Mouse (Mus musculus) Muller cell, postnatal 12 days (primary cell): ENCODE results near the gene Cttnbp2.
"Not testable (repeated sequence)": the region's sequence is repeated elsewhere in the genome, so short reads cannot be mapped to it uniquely, and the experiment has no call there.

Source experiments
- DNase-seq: peaks from one replicate; pipeline ENCODE4 v3.0.0-alpha.2; 2015; ENCODE audit errors: inconsistent ontology term

The Cttnbp2 gene

DNA sequence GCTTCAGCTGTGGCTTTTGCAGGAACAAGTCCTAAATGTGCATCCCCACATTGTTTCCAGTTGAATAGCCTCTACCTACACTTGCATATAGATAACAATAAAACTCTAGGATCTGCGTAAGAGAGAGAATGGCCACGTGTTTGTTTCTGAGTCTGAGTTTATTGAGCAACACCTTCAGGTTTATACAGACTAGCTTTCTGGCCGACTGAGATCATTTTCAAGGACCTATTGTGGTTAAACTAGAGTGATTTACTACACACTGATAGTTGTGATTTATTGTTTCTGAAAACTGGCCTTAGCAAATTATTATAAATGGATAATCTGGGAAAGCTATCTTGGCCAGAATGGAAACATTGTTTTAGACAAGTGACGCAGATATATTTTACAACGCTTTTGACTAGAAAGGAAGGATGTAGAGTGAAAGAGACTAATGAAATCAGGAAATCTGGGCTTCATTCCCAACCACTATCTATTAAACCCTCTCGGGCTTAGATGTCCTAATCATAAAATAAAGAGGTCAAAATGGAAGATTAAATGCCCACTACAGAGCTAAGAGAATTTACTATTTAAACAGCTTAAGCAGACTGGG is 96.7 kb downstream of the Cttnbp2 start:
- peak; percentile 18 for DNase-seq

DNA sequence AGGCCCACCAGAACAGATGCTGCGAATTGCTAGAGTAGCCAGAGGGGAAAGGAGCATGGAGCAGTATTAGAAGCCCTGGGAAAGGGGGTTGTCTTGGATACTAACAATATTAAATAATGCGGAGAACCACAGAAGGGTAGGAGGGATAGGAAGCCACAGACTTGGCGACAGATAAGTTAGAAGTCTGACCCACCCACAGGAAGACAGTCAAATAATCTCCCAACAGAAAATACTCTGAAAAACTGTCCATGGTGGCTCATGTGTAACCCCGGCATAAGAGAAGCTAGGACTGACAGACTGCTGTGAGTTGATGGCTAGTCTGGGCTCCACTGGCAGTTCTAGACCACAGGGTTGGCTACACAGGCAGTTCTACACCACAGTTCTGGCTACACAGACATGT is 98.7 kb downstream of the Cttnbp2 start:
- DNase-seq: no peak

DNA sequence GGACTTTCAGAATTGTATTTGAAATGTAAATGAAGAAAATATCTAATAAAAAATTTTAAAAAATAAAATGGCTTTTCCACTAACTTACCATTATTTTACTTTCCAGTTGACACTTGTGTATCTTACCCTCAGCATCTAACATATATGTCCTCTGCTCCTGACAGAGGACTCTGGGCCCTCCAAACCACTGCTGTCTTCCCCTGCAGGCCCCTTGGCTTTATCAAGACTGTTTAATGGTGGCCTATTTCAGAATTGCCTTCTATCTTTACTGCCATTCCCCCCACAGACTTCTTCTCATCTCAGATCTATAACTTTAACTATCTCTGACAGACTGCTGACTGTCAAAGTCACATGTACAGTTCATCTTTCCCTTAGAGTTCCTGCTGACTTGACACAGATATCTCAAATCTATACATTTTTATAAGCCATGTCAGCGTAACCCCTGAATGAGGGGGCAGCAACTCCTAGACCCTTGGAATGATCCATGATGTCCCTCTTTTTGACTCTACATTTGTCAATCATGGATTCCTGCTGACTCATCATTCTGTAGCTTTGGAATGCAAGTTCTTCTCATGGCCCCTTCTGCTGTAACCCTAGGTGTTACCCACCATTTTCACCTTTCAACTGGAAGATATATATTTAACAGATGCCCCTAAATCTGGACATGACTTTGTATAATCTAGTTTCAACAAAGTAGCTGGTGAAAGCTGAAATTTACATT is 103.0 kb downstream of the Cttnbp2 start:
- no peak for DNase-seq

DNA sequence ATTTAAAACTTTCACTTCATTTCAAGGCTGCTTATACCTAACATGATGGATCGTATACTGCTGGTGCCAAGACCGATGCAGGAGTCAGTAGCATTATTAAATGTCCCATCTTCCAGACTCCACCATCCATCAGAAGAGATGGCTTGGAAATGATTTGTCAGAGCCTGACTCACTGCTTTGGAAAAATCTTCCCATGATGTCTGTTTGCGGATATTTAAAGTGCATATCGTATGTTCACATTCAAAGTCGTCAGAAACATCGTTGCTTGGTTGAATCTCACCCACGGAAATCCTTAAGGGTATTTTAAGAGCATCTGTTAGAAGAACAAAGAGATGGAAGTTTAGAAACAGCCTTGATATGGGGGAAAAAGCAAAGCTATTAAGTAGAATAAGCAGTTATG is 106.2 kb downstream of the Cttnbp2 start:
- no peak for DNase-seq

DNA sequence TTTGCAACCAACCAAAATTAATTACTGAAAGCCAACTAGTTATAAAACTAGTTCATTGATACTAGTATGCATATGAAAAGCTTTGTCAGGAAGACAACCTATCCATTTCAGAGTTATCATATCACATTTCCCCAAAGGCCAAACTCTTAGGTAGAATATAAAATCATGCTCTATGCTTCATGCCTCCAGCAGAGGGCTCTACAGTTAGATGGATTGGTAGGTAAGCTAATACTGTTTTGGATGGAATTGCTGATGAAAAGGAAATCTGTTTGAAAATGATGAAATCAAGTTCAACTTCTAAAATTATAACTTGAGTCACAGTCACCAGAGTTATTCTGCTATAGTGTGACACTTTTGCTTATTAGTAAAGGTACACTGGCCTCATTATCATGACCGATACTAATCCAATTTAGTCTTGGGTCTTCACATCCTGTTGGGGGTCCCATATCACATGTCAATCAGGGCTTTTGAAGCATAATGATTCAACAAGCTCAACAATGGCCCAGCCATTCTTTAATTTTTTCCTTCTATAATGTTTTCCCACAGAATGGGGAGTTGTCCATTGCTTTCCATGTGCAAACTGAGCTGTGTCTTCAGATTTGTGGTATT is 113.5 kb downstream of the Cttnbp2 start:
- peak; percentile 10 for DNase-seq

DNA sequence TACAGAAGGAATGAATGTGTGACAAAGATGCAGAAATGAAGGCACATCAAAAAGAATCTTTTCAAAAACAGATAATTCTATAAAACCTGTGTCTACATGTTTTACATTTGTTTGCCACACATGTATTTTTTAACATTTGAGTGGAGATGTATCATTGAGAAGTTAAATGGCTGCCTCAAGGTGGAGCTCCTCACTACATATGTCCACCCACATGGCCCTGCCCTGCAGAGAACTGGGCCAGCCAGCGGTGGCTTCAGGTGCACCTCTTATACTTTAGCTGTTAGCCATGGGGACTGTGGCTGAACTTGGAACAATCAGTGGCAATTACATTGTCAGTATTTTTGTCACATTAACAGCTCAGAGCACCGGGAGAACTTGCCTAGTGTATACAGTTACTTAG is 133.3 kb downstream of the Cttnbp2 start:
- no peak for DNase-seq

DNA sequence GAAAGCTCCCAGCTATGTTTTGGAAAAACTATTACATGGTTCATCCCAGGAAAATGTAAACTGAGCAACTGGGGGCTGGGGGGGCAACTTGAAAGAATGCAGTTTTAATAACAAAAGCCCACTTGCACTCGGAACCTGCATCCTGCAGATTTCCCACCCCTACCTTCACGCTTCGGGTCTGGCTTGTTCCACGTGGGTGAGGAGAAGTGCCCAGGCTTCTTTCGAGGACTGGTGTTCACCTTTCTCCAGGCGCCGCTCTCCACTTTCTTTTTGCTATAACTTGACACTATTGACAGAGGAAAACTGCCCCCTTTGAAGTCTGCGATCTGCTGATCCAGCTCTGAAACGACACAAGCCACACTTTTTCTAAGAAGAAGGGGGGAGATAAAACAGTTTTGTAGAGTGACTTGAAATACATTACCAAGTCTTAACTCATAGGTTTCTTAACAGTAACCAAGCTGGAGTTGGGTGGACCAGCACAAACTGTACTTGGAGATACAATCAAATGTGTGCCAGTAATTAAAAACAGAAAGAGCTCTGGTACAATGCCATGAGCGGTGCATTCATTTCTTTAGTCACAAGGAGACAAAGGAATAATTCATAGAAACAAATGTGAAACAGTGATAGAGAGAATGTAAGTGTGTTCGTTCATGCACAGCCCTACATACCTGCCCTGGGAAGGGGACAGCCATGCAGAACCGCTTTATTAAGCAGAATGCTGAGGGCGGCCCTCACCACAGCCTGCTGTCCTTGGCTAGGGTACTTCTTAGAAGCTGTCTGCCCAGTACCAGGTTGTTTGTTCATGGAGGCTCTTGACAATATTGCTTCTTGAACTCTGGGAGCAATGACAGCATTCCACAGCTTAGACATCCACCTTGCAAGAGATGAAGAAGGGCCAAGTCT is 134.1 kb downstream of the Cttnbp2 start:
- no peak for DNase-seq

DNA sequence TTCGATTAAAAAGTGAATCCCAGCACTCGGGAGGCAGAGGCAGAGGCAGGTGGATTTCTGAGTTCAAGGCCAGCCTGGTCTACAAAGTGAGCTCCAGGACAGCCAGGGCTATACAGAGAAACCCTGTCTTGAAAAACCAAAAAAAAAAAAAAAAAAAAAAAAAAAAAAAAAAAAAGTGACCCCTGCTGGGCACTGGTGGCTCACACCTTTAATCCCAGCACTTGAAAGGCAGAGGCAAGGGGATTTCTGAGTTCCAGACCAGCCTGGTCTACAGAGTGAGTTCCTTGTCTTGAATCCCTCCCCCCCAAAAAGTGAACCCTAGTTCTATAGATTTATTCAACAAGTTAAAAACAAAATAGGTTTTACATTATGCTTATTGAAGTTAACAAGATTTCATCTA is 136.9 kb downstream of the Cttnbp2 start:
- DNase-seq: not testable (repeated sequence)

DNA sequence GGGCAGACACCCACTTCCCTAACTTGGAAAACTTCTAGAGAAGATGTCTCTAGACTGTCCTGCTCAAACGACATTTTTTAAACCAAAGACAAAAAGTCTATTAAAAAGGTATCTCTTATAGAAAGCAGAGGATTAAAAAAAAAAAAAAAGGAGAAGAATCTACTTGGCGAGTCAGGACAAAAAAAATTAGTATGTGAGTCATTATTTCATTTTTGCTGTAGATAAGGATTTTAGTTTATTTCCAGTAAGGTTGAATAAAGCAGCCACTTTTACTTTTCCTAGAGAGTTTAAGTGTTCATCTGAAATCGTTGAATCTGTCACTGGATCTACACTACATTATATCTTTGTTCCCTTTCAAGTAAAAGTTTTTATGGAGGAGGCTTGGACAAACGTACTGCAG is 139.9 kb downstream of the Cttnbp2 start:
- no peak for DNase-seq

DNA sequence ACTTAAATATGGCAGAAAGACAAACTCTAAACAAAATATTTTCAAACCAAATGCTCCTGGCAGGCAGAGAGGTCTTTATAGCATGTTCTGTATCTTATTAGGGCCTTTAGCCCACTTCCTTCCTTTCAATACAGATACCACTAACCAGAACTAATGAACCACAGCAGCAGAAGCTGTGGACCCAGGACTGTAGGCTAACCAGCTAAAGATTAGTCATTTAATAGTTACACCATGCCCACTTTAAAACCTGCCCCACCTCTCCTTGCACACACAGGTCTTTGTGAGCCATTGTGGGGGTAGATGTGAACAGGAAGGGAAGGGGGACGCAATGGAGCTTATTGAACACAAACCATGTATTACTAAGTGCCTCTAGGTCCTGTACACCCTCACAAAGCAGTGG is 141.0 kb downstream of the Cttnbp2 start:
- DNase-seq: no peak

DNA sequence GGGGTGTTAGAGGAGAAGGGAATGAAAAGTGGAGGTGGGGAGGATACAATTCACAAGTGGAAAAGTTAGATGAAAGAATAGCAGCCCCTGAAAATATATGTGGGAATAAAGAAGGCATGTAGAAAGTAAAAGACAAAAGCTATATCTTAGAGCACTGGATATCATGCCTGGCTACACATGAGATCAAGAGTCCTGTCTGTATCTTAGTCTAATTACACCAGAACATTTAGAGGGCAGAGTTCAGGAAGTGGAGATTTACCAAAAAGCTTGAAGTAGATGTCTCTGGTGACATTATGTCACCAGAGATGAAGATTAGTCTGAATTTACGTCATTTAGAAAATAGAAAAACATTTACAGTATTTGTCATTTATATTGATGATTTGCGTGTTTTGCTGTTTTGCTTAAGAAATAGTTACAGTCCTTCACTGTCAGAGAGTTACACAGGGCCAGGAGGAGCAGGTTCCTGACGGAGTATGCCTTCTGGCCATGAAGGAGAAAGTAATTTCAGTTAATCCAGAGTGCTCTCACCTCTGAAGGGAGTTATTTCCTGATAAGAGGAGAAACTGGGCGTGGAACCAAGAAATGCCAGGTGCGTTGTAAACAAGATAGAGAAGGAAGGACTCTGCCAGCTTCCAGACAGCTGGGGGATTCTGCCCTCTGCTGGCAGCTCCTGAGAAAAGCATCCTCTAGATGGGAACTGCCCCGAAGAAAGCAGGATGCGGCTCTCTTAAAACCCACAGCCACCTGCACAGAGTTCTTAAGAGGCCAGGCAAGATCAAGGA is 142.0 kb downstream of the Cttnbp2 start:
- DNase-seq: peak; percentile 41

DNA sequence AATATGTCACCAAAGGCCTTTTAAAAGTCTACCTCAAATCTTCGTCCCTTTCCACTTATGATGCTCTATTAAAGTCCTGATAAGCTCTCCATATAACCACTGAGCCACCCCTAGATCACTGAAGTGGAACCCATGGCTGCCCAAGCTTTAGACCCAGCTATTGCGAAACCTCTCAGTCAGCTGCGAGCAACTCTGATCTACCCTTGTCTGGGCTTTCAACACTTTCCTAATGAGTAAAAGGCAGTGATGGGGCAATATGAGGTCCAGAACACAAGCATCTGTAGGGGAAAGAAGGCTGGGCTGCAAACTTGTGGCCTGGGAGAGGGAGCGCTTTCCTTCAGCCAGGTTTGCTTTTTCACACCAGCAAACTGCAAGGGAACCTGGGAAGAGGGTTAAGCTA is 144.9 kb downstream of the Cttnbp2 start:
- peak; percentile 3 for DNase-seq

DNA sequence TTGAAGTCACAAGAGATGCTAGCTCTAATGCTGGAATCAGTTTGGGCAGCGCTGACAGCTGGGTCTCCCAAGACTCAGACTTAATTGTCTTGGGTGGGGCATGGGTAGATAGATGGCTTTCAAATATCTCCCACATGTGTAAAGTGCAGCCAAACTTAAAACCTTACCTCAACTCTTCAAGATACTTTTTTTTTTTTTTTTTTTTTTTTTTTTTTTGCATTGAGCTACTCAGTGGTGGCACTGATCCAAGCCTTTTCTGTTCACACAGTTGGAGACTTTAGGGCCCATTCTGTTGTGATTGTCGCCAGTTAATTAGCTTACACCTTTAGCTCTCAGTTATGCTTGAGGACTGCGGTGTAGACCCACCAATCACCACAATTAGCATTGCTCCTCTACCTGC is 145.6 kb downstream of the Cttnbp2 start:
- no peak for DNase-seq

DNA sequence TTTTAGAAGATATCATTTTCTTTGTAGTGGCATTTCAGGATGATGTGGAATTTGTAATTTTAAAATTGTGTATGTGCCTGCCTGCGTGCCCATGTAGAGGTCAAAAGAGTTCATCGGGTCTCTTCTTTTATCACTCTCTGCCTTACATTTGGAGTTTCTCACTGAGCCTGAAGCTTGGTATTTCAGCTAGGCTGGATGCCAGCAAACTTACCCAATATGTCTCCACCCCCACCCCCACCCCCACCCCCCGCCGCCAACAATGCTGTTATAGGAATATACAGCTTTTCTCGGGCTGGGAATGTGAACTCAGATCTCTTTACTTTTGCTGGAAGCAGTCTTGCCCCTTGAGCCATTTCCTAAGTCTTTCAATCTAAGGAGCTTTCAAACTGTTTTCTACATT is 152.4 kb downstream of the Cttnbp2 start:
- DNase-seq: no peak

DNA sequence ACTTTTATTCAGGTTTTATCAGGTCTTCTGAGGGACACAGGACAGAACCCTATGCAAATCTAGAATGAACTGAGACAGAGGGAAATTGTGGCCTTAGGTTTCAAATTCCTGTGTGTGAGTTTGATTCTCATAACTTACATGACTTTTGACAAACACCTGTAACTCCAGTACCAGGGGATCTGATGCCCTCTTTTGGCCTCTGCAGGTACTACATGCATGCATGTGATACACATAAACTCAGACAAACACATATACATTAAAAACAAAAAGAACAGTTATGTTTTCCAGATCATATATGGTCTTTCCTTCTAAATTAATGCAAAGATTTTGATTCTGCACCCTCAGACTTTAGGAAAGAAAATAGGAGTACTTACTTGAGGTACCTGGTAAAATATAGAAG is 153.7 kb downstream of the Cttnbp2 start:
- DNase-seq: no peak

DNA sequence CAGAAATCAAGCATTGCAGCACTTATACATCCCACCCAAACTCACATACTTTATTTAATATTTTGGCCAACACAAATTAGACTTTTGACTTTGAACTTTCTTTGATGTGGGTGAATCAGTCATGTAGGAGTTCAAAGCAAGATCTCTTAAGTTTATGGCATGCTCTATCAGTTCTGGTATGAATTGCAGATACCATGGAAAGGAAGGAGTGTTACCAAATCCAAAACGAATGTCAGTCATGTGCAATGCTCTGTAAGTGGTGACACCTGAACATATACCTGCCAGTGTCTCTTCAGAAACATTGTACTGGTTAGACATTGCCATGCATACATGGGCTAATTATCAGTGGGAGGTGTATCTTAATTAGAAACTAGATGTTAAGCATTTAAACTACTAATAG is 154.5 kb downstream of the Cttnbp2 start:
- DNase-seq: no peak

DNA sequence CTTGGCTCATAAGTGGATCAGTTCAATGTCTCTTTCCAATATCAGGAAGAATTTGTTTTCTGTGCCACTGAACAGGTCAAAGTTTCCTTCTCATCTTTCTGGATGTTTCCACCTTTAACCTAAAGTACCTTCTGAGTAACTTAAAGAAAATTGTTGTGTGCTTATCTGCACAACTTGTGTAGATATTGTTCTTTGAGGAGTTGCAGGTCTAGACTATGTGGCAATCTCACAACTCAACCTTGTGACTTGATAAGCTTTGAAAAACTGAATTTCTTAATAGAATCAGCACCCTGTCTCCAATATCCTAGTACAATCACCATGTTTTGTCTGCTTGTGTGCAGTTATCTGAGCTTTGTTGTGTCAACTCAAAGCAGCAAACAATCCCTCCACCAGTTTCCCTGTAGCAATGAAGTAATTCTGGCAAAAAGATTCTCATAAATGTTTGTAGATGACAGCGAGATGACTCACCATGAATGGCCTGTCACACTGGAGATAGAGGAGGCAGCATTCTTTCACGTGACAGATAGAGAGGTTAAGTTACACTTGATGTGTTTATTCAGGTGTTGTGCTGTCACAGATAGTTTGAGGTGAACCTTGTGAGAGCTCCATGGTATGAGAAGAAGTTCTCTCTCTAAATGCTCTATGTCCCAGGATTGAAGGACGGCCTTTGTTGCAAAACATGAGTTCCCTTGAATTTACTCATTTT is 165.3 kb downstream of the Cttnbp2 start:
- peak; percentile 20 for DNase-seq

DNA sequence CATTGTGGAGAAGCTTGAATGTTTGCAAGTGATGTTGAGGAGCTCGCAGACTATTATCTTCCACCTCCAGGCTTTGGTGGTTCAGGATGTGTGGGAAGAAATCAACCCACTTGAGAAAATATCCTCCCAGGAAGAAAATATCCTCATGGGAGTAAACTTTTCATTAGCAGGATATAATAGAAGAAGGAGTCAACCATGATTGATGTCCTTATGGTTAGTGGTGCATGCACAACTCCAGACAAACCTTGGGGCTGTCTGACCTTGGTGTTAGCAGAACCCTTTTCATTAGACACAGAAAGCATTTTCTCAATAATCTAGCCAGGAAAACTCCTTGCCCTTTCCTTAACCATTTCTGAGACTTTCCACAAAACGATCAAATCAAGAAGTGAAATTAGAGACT is 170.4 kb downstream of the Cttnbp2 start:
- no peak for DNase-seq

DNA sequence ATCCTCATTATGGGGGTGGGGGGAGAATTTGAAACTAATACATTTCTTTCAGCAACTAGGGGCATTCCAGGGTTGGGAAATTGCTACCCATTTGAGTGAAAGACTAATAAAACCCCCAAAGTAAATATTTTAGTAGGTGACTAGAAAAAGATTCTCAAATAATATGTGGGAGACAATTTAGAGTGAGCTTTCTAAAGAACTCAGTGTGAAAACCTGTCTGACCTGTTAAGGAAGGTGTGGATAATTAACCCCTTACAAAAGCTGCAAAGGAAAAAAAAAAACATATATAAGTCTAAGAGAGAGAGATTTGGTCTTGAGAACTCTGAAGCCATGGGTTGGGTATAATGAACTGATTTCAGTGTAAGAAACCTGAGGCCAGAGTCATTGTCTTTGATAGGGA is 176.3 kb downstream of the Cttnbp2 start:
- no peak for DNase-seq

DNA sequence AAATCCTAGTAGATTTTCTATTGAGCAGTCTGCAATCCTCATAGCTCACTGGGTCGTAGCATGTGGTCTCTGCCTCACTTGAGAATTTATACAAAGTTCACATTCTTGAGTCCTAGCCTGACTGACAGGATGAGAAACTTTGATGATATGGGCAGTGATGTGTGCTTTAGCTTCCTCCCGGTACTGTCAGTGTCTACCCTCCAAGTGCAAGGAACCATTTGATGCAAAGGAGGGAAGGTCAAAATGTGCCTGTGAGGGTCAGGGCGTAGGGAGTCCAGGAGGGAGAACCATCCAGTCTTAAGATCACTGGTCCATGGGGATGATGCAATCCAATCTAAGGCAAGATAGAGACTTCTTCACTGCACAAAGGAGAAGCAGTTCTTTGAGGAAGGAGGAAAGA is 179.2 kb downstream of the Cttnbp2 start:
- no peak for DNase-seq

DNA sequence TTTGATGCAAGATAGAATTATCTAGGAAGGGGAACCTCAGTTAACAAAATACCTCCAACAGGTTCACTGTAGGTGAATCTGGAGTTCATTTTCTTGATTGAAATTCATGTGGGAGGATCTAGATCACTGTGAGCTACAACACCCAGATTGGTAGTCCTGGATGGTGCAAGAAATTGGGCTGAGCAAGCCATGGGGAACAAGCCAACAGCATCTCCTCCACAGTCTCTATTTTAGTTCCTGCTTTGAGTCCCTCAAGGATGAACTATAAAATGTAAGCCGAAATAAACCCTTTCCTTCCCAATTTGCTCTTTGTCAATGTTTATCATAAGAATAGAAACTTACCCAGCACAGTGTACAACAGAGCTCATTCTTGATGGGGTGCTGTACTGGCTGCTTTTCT is 191.7 kb downstream of the Cttnbp2 start:
- DNase-seq: no peak
